Mouse (Mus musculus) intestine, embryonic 16.5 days (tissue): ENCODE data around the gene Mical3. TPM values are rescaled to one million over a fixed set of nuclear protein-coding genes. Genes with fewer than 3 reads are reported as not detected.

Experiments used
- ATAC-seq: fragments of 200-750 bp; cut with Nextera tagmentation; 2 replicates; pipeline ENCODE4 v1.8.0; 2017; ENCODE audit warnings: moderate TSS enrichment, moderate library complexity
- H3K27ac ChIP-seq: fragments of 300-500 bp; sonication (generic); 2 replicates; pipeline ENCODE4 v1.5.1; 2014; ENCODE audit warnings: mild to moderate bottlenecking, low read length
- H3K27me3 ChIP-seq: fragments of 300-500 bp; sonication (generic); replicated peaks from 2 replicates; pipeline ENCODE4 v1.6.1; 2014; ENCODE audit warnings: low read length, control low read depth, mixed read lengths; ENCODE audit not compliant: control insufficient read depth, insufficient read depth
- H3K36me3 ChIP-seq: fragments of 300-500 bp; sonication (generic); 2 replicates; pipeline ENCODE4 v1.6.1; 2014; ENCODE audit warnings: low read length, control low read depth; ENCODE audit not compliant: control insufficient read depth, insufficient read depth
- H3K4me1 ChIP-seq: fragments of 300-500 bp; sonication (generic); 2 replicates; pipeline ENCODE4 v1.6.1; 2014; ENCODE audit warnings: low read length, control low read depth, mixed read lengths; ENCODE audit not compliant: control insufficient read depth, insufficient read depth
- H3K4me2 ChIP-seq: fragments of 300-500 bp; sonication (generic); 2 replicates; pipeline ENCODE4 v1.6.1; 2014; ENCODE audit warnings: low read depth, low read length, control low read depth
- H3K4me3 ChIP-seq: fragments of 300-500 bp; sonication (generic); 2 replicates; pipeline ENCODE4 v1.5.1; 2014; ENCODE audit warnings: mild to moderate bottlenecking, low read length
- H3K9ac ChIP-seq: fragments of 300-500 bp; sonication (generic); 2 replicates; pipeline ENCODE4 v1.6.1; 2014; ENCODE audit warnings: low read depth, low read length
- H3K9me3 ChIP-seq: fragments of 300-500 bp; sonication (generic); 2 replicates; pipeline ENCODE4 v1.6.1; 2016; ENCODE audit warnings: low read length, control low read depth; ENCODE audit not compliant: control insufficient read depth
- WGBS: fragments of 180-500 bp; shearing (Covaris S2); extraction: QIAGEN DNeasy Blood & Tissue Kit; methylation state at CpG from one replicate; pipeline ENCODE4 v1.1.7; 2014; 5-methylcytosine and 5-hydroxymethylcytosine counted together
- polyA plus RNA-seq: library from polyadenylated mRNA; unstranded; fragments of >200 nt; fragmentation: Nextera tagmentation; extraction: Ambion mirVana; gene quantifications from 2 replicates; pipeline ENCODE4 v1.2.1, GENCODE M21; 2015

The Mical3 gene
- polyA plus RNA-seq, 1 experiment from 2014 or later = 5.5 TPM

DNA sequence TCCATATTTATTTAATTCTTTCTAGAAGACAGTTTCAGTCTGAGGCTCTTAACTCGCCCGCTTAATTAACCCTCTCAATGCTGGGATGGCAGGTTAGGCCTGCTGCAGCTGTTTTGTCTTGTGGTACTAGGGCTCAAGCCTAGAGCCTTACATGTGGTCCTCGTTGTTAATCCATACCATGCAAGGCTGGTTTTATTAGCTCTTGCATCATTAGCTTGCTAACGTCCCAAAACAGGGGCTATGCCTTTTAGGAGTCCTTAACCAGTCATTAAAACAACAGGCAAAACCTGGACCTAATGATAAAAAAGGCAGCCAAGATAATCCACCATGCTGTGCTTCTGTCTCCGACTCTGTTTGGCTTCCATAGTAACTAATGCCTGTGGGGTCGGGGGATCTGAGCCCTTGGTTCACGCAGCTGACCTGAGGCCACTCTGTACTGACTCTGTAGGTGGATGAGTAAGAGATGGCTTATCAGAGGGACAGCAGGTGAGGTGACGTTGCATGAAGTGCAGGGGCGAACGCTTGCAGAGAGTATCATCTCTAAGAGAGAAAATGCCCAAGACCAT, 104.7 kb downstream of the Mical3 start:
- H3K4me3 ChIP-seq = no peak overlapping the region
- peaks cover 2% of the 10 kb centered on the region; the same call in 1 of the 2 replicates for H3K36me3 ChIP-seq
- H3K27me3 ChIP-seq = no peaks in the 10 kb centered on the region
- WGBS = 65% methylated on average over 10 of the region's 10 CpGs
- ATAC-seq = no peak
- H3K9me3 ChIP-seq = no peaks in the 10 kb centered on the region
- H3K4me1 ChIP-seq = no peaks in the 10 kb centered on the region
- H3K9ac ChIP-seq = no peak overlapping the region
- no peak overlapping the region for H3K4me2 ChIP-seq
- H3K27ac ChIP-seq = no peak overlapping the region

DNA sequence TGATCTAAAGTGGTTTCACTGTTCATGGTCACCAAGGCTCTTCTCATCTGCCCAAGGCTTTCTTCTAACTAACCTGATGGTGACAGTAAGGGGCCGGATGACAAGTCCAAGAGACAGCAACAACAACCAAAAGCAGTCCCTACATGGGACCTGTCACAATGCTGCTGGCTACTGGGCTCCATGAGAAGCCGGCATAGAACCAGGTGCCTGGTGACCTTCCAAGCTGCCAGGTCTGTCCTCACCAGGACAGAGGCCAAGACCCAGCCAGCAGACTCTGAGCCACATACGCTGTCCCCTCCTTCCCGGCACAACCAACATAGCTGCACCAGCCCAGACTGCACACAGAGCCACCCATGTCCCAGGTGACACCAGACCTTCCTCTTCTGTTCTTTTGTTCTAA, 112.7 kb downstream of the Mical3 start:
- no peak for ATAC-seq
- Histone ChIP-seq H3K36me3 (peaks cover 6% of the 10 kb centered on the region; the same call in 1 of the 2 replicates), H3K27ac (no peak overlapping the region), H3K27me3 (no peaks in the 10 kb centered on the region), H3K9ac (no peak overlapping the region), H3K4me3 (no peak overlapping the region), H3K4me1 (no peaks in the 10 kb centered on the region), H3K4me2 (no peak overlapping the region), H3K9me3 (no peaks in the 10 kb centered on the region)
- 94% methylated on average over 4 of the region's 4 CpGs for WGBS

DNA sequence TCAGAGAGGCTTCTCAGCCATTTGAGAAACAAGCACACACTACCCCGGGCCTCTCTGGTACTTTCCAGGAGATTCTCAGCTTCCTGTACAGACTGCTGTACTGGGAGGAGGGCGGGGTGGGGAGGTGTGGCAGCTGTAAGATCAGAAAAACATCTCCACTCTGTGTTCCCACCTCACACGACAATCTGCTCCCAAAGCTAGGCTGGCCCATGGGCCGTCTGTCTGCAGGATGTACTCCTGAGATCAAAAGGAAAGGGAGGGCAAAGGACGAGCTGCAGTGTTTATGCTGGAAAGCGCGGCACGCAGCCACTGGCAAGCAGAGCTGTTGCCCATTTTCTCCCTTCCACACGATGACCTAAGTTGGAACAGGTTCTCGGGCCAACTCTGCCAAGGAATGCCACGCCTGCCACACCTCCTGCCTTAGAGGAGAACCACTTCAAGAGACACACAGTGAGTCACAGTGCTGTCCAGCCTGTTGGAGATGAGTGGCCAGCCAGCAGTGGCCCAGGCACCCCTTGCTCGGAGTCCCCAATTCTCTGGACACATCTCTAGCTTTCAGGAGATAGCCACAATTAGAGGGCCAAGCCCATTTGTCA, 113.3 kb downstream of the Mical3 start:
- H3K36me3 ChIP-seq = peaks cover 6% of the 10 kb centered on the region; the same call in 1 of the 2 replicates
- H3K9ac ChIP-seq = no peak overlapping the region
- no peak overlapping the region for H3K4me3 ChIP-seq
- WGBS = 47% methylated on average over 12 of the region's 12 CpGs
- no peak overlapping the region for H3K27ac ChIP-seq
- no peaks in the 10 kb centered on the region for H3K27me3 ChIP-seq
- H3K4me2 ChIP-seq = no peak overlapping the region
- no peaks in the 10 kb centered on the region for H3K9me3 ChIP-seq
- H3K4me1 ChIP-seq = no peaks in the 10 kb centered on the region
- peak; percentile 43 for ATAC-seq

DNA sequence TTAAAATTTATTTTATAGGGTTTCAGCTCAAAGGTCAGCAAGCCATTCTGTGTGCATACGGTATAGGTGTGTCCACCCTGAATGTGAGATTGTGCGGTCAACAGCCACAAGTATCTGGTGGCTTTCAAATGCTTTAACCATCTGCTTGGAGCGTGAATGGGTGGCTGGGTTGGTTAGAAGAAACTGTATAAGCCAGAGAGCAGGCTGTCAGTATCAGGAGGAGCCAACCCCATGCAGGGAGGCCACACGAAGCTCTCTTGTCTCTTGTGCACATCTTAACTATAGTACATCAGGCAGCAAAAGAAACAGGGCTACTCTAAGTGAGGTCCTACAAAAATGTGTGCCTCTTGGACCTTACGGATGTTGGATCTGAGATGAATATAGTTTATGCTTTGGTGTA, 114.7 kb downstream of the Mical3 start:
- Histone ChIP-seq H3K36me3 (peaks cover 4% of the 10 kb centered on the region; the same call in 1 of the 2 replicates), H3K4me1 (no peaks in the 10 kb centered on the region), H3K4me2 (no peak overlapping the region), H3K4me3 (no peak overlapping the region), H3K9ac (no peak overlapping the region), H3K27ac (no peak overlapping the region), H3K9me3 (no peaks in the 10 kb centered on the region), H3K27me3 (no peaks in the 10 kb centered on the region)
- WGBS = 85% methylated on average over 5 of the region's 5 CpGs
- no peak for ATAC-seq

DNA sequence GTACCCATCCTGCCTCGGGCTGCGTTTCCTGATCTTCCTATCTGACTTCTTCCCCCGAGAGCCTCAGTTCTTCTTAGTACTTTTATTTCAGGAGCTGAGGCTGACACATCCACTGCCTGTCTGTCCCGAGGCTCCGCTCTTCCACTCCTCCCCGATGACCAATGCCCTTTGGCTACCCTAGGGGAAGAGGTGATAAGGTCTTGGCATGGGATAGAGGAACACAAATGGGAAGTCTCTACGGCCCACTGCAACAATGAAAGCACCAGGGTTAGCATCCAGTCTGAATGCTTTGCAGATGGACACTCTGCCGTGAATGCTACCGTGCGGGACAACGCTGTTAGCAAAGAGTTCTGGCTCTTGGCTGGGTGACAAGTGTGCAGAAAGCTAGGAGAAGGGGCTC, 116.5 kb downstream of the Mical3 start:
- H3K27ac ChIP-seq = no peak overlapping the region
- no peaks in the 10 kb centered on the region for H3K27me3 ChIP-seq
- no peak overlapping the region for H3K4me2 ChIP-seq
- H3K4me1 ChIP-seq = no peaks in the 10 kb centered on the region
- H3K9me3 ChIP-seq = no peaks in the 10 kb centered on the region
- H3K4me3 ChIP-seq = no peak overlapping the region
- 88% methylated on average over 11 of the region's 11 CpGs for WGBS
- H3K36me3 ChIP-seq = no peaks in the 10 kb centered on the region
- no peak for ATAC-seq
- no peak overlapping the region for H3K9ac ChIP-seq

DNA sequence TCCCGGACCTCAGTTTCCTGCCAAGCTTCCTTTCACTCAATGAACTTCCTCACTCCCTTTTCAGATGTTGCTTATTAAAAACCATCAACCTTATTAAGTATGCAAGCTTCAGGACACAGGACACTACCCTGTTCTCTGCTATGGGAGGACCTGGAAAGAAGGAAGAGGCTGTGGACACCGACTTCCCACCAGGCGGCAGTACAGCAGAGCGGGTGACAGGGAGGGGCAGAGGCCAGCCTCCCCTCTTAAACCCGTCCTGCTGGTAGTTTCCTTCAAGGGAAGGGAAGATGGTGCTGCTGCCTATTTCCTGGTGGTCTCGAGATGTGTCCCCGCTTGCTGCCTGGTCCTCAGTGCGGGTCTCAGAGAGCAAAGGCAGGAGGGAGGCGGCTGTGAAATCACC, 117.0 kb downstream of the Mical3 start:
- Histone ChIP-seq H3K27me3 (no peaks in the 10 kb centered on the region), H3K4me2 (no peak overlapping the region), H3K9ac (no peak overlapping the region), H3K36me3 (no peaks in the 10 kb centered on the region), H3K27ac (no peak overlapping the region), H3K4me1 (no peaks in the 10 kb centered on the region), H3K9me3 (no peaks in the 10 kb centered on the region), H3K4me3 (no peak overlapping the region)
- peak; percentile 54; the same call in 1 of the 2 replicates for ATAC-seq
- 48% methylated on average over 9 of the region's 9 CpGs for WGBS

DNA sequence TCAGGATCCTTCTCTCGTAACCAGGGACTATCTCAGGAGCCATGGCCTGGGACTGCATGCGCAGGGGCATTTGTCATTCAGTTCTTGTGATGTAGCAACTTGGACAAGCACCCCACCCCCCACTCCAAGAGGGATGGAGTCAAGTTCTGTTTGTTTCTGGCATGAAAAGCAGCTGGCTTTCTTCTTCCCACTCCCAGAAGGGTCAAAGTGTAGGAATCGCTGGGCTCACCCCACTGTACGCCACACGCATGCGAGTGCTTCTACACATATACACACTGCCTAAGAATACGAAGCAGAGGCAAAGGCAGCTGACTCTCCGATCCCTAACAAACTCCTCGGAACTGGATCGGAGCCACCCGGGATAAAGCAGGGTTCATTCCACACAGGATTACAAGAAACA, 119.1 kb downstream of the Mical3 start:
- 63% methylated on average over 11 of the region's 11 CpGs for WGBS
- Histone ChIP-seq H3K9ac (no peak overlapping the region), H3K27ac (no peak overlapping the region), H3K27me3 (no peaks in the 10 kb centered on the region), H3K4me2 (no peak overlapping the region), H3K36me3 (0 out of 2 replicates have a peak, but pooled peaks cover 5% of the 10 kb centered on the region), H3K4me1 (no peaks in the 10 kb centered on the region), H3K4me3 (no peak overlapping the region), H3K9me3 (no peaks in the 10 kb centered on the region)
- ATAC-seq = no peak

DNA sequence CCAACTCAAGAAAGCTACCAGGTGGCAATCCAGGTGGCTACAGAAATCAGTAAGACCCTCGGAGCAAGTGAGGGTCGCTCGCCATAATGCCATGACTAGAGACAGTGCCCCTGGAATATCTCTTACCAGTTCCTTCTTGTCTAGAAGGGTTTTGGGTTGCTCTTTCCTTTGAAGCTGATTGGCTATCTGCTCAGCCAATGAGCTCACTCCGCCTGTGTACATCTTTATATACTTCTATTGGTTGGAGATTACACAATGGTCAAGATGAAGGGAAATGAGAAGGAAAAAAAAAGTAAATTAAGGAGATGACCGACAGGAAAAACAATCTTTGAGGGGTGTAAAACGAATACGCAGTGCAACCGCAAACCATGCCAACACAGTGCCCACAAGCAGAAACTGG, 121.1 kb downstream of the Mical3 start:
- H3K4me2 ChIP-seq = no peak overlapping the region
- no peaks in the 10 kb centered on the region for H3K4me1 ChIP-seq
- WGBS = 95% methylated on average over 8 of the region's 8 CpGs
- no peak overlapping the region for H3K9ac ChIP-seq
- H3K4me3 ChIP-seq = no peak overlapping the region
- no peak for ATAC-seq
- no peaks in the 10 kb centered on the region for H3K9me3 ChIP-seq
- H3K36me3 ChIP-seq = 0 out of 2 replicates have a peak, but pooled peaks cover 5% of the 10 kb centered on the region
- no peak overlapping the region for H3K27ac ChIP-seq
- no peaks in the 10 kb centered on the region for H3K27me3 ChIP-seq

DNA sequence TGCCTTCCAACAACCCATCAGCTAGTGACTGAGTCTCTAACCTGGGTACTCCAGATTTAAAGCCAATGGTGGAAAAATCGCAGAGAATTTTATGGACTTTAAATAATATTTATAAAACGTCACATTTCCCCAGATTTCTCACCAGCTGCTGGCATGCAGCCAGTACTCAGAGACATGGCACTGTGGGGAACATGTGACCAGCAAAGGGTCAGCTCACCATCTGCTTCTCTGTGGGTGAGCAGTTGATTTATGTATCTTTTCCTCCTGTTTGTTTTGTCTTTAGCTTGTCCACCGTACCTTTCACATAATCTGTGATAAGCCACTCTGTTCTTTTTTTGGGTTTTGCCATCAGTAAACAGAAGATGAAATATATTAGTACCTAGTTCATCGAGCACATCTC, 125.8 kb downstream of the Mical3 start:
- 0 out of 2 replicates have a peak, but pooled peaks cover 5% of the 10 kb centered on the region for H3K36me3 ChIP-seq
- no peak for ATAC-seq
- H3K4me2 ChIP-seq = no peak overlapping the region
- H3K4me3 ChIP-seq = no peak overlapping the region
- no peak overlapping the region for H3K27ac ChIP-seq
- no peaks in the 10 kb centered on the region for H3K4me1 ChIP-seq
- no peak overlapping the region for H3K9ac ChIP-seq
- no peaks in the 10 kb centered on the region for H3K27me3 ChIP-seq
- H3K9me3 ChIP-seq = no peaks in the 10 kb centered on the region
- 41% methylated on average over 4 of the region's 4 CpGs for WGBS

DNA sequence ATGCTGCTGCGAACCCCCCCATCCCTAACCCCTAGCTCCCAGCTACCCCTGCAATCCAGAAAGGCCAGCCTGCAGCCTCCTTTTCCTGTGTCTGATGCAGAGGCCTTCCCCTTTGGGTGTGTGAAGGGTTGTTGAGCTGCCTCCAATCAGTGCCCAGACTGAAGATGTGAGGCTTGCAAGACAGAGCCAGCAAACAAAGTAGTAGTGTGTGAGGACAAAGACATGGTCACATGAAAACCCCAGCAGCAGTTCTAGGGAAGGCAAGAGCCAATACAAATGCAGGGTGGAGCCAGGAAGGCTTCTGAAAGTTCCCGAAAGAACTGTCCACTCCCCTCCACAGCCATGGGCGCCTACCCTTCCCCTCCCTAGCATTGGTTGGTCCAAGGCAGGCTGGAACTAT, 127.8 kb downstream of the Mical3 start:
- no peaks in the 10 kb centered on the region for H3K27me3 ChIP-seq
- H3K9ac ChIP-seq = no peak overlapping the region
- H3K27ac ChIP-seq = no peak overlapping the region
- no peaks in the 10 kb centered on the region for H3K9me3 ChIP-seq
- no peak overlapping the region for H3K4me3 ChIP-seq
- ATAC-seq = no peak
- no peaks in the 10 kb centered on the region for H3K4me1 ChIP-seq
- 0 out of 2 replicates have a peak, but pooled peaks cover 5% of the 10 kb centered on the region for H3K36me3 ChIP-seq
- 76% methylated on average over 3 of the region's 3 CpGs for WGBS
- H3K4me2 ChIP-seq = no peak overlapping the region
